Mouse (Mus musculus) erythroblast, embryonic 14.5 days (primary cell): ENCODE measurements at regions not wholly inside any gene's neighbourhood (a gene's known extent, or its start where the extent isn't known, plus 50 kb on each side); places are given as distances from the start of the nearest gene placed in this dataset.

Experiments used
- GATA1 ChIP-seq: IDR thresholded peaks from 2 replicates; pipeline ENCODE4 v1.6.1; 2012; ENCODE audit warnings: low read length, inconsistent platforms, mixed read lengths
- TAL1 ChIP-seq: IDR thresholded peaks from 3 replicates; pipeline ENCODE4 v1.6.1; 2012; ENCODE audit warnings: low read length, inconsistent platforms, mixed read lengths

DNA sequence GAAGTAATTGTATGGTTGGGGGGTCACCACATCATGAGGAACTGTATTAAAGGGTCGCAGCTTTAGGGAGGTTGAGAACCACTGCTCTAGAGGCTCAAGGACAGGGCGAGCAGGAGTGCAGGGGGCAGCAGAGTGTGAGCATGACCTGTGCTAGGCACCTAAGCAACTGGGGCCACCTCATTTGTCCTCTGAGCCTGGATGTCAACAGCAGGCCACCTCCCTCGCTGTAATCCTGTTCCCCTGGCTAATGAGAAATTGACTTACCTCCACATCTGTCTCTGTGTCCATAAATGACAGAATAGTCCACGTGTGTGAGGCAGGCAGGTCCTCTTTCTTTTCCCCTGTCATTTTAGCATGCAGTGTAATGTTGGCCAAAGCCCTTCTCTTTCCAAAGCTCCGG, 192.7 kb upstream of the Rreb1 start:
- TF ChIP-seq TAL1 (no peak), GATA1 (no peak)
